Mouse (Mus musculus) heart, postnatal 0 days (tissue): ENCODE data around the gene Cacna2d4.
"Not testable (repeated sequence)": the region's sequence is repeated elsewhere in the genome, so short reads cannot be mapped to it uniquely, and the experiment has no call there.

Source experiments
- CTCF ChIP-seq: IDR thresholded peaks from 2 replicates; pipeline ENCODE4 v1.5.1; 2016; ENCODE audit warnings: antibody characterized with exemption, control low read depth, low read depth
- EP300 ChIP-seq: IDR thresholded peaks from 2 replicates; pipeline ENCODE4 v1.6.1; 2016; ENCODE audit warnings: antibody characterized with exemption, low read depth

GRCm38 (mm10) chr6:119366800-119367199 is 130.5 kb downstream of the Cacna2d4 start:
- not testable (repeated sequence) for TF ChIP-seq CTCF, EP300
